Mouse (Mus musculus): Measurements from ENCODE around the gene Cdkl4.

The Cdkl4 gene

DNA sequence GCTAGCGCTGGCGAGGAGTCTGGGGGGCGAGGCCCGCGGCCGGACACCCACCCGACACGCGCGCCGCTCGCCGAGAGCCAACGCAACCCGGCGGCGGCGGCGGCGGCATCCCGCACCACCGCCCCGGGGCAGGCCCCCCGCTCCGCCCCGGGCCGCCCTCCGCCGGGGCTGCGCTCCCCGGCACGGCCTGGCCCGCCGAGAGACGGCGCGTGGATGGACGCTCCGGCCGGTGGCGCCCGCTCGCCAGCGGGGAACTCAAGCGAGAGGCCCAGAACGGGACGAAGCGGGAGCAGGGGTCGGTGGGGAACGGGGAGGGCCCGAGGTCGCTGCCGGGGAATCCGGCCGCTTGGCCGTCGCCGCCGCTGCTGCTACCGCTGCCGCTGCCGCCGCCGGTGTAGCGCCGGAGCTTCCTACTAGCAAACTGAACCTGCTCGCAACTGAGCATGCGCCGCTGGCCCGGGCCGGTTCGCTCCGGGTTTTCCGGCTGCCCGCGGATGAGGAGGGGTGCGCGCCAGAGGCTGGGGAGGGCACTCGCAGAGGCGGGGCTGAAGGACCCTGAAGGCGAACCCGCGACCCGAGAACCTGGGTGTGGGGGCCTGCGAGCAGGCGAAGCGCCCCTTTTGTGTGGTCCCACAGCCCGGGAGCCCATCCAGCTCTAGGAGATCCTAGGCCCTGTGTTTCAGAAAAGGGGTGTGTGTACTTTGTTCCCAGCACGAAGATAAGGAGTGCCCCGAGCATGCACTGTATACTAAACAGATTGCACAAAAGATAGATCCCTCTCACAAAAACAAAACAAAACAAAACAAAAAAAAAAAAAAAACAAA is 97.4 kb downstream of the Cdkl4 start, which contains the start of gene Sos1:
Gene Sos1, minus strand, starts transcription at position 423 of the 824 bp plus-strand sequence.
- peak; percentile 75 for DNase-seq (ENCODE audit: low read depth, low spot score)

DNA sequence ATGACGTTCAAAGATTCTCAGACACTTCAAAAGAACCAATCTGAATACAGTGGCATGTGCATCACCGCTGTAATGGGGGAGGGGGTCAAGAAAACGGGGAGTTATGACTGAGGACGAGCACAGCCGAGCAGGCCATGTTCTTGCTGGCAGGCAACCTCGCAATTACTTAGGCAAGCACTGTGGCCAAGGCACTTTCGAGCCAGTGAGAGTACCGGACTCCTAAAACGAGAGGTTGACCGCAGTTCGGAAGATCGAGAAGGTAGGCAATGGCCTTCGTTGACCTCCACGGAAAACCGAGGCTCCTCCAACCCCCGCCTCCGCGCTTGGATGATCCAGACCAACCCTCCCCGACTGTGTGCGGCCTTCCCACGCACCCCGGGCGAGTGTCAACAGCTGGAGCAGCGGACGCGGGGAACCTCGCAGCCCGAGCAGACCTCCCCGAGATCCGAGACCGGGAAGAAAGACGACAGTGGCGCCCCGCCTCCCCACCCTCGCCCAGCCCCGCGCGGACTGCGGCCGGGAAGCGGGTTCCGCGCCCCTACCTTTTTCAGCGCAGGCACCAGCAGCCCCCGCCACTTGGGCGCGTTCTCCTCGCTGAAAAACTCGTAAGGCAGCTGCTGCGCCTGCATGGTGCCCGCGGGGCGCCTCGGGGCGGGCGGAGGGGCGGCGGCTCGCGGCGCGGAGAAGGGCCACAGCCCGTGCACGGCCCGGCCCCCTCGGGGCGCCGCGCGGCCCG is 98.2 kb downstream of the Cdkl4 start:
- DNase-seq (ENCODE audit: low read depth, low spot score) = no peak

DNA sequence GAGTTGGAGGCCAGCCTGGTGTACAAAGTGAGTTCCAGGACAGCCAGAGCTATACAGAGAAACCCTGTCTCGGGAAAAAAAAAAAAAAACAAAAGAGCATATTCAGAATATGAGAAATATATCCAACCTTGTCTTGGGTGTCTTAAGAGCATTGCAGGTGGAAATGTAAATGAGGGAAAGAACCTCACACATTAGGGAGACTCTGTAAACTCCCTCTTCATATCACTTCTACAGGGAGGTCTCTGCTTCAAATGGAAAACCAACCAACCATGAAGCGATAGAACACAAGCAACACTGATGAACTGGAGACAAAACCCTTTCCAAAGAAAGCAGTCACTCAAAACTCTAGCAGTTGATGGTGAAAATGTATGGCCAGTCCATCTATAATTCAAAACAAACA is 99.9 kb downstream of the Cdkl4 start:
- no peak for DNase-seq (ENCODE audit: low read depth, low spot score)

DNA sequence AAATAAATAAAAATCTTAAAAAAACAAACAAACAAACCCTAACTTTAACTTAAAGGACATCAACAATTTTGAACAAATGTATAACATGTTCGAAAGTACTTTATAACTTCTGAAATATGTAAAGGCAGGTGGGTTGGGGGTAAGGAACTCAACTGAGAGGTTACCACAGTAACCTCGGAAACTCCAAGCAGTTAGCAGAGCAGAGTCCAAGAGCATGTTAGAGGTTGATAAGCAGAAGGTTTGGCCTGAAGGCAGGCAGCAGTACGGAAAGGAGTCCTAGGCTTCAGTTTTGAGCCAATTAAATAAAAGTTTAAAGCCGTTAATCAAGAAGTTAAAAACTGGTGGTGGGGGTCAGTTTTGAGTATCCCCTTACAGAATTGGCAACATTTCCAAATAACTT is 101.1 kb downstream of the Cdkl4 start:
- DNase-seq (ENCODE audit: low read depth, low spot score) = no peak
